Mouse (Mus musculus) inflammation-experienced regulatory T-cells, adult 16 weeks (primary cell): ENCODE results near the gene Ptpn9. TPM values are rescaled to one million over a fixed set of nuclear protein-coding genes. Genes with fewer than 3 reads are reported as not detected.

Experiments used
- polyA plus RNA-seq: library from polyadenylated mRNA; unstranded; fragments of 100-300 nt; shearing (Covaris generic); gene quantifications from one replicate; pipeline ENCODE4 v1.2.1, GENCODE M21; 2017

Gene Ptpn9
- polyA plus RNA-seq, result 3.5 TPM

DNA sequence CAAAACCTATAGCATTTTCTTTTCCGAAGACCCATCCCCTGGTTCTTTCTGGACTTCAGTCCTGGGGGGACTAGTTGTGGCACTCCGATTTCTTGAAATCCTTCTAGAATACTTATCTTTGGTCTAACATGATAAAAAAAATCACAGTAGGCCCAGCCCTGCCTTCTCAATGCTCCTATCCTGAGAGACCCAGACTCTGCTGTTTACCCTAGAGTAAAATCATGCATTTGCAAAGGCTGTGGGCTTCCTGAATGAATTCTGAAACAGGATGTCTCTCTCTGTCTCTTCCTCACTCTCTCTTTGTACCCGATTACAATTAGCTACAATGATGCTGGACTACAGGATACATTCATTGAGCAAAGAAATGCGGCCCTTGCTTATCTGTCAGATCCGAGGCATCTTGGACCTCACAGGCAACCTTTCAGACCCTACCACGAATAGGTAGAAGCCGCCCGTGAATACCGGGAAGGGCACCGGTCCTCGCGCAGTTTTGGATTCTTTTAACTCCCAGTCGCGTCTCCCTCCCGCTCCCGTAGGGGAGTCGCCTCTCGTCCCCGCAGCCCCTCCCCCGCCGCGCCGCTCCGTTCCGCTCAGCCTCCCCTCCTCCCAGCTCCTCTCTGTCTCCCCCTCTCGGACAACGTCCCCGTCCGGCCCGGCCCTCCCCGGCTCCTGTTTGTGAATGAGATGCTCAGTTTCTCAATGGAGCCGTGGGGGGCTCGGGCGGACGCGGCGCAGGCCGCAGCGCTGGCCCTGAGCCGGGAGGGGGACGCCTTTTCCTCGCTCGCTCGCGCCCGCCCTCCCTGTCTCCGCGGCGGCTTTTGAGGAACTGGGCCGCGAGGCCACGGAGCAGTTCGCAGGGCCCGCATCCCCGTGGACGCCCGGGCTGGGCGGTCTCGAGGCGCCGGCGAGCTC is at the start of gene Ptpn9:
Ptpn9 (plus strand) TSS at position 638 of the 912 bp plus-strand sequence.

DNA sequence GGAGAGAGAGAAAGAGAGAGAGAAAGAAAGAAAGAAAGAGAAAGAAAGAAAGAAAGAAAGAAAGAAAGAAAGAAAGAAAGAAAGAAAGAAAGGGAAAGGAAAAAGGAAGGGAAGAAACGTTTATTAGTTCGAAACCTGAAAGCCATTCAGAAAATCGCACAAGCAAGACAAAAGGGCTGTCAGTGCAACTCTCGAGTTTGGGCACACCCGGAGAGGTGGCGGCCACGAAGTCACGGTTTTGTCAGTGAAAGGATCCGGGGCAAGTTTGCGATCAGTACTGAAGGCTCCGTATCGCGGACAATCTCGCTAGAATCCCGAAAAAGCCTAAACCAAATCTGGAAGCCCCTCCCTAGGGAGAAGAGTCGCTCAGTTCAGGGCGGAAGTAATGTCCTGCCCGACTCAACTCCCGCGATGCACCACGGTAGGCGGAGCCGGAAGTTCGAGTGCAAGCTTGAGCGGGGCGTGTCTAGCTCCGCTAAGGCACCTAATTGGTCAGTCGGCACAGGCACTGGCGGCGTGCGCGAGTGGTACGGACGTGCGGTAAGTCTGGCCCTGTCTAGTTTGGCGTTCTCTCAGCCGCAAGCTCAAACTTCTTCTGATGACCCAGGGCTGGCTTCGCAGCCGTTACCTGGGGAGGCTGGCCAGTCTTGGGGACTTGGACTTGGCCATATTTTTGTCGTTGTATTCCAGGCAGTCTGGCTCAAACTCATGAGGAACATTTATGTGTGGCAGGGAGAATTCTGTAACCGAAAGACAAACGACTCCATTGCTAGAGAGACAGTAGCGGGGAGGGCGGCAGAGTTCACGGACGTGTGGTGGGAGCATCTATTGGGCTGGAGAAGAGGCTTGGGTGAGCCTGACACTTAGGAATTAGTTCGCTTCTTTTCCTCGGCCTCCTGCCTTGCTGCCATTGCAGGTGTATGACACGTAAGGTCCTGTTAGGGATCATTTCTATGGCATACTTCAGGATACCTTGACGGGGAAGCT is 44.0 kb upstream of the Ptpn9 start, which contains the start of gene Snupn:
Snupn (plus strand) TSS at position 465 of the 987 bp plus-strand sequence.

DNA sequence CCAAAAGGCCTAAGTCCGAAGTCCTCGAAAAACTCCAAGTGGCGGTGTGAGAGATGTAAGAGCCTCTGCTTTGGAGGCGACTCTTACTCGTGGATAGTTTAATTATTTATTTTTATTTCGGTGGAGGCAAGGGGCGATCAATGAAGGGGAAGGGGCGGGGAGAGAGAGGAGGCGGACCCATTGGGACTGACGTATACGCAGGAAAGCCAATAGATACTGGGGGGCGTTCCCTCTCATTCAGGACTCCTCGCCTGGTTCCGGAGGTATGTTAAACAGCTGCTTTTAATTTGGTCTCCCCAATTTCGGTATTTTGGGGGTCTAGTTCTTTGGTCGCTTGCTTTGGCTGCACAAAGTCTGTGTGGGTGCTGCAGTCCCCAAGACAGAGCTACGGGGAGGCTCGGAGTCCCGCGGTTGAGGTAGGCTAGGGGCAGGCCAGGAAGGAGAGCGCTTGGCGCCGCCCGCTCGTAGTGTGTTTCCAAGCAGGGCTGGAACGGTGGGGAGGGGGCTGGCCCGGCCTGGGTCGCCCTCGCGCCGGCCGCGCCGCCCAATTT is 77.2 kb downstream of the Ptpn9 start, which contains the start of gene Sin3a:
Sin3a (plus strand) TSS at position 240 of the 551 bp plus-strand sequence.

Other genes starting within 250 kb of the Ptpn9 start
- not detected for gene Lingo1, start 198.5 kb upstream of the Ptpn9 start, polyA plus RNA-seq
- gene Odf3l1, start 130.2 kb upstream of the Ptpn9 start, polyA plus RNA-seq, result not detected
- gene Cspg4, start 129.9 kb upstream of the Ptpn9 start, polyA plus RNA-seq, result not detected
- 16.6 TPM for gene Snx33, start 66.6 kb upstream of the Ptpn9 start, polyA plus RNA-seq
- gene Imp3, start 57.4 kb upstream of the Ptpn9 start, polyA plus RNA-seq, result 24.7 TPM
- 23.6 TPM for gene Snupn, start 44.0 kb upstream of the Ptpn9 start, polyA plus RNA-seq
- 52.5 TPM for gene Sin3a, start 77.1 kb downstream of the Ptpn9 start, polyA plus RNA-seq
- 81.2 TPM for gene Man2c1, start 135.8 kb downstream of the Ptpn9 start, polyA plus RNA-seq
- gene Neil1, start 153.4 kb downstream of the Ptpn9 start, polyA plus RNA-seq, result 41.2 TPM
- gene Commd4, start 163.4 kb downstream of the Ptpn9 start, polyA plus RNA-seq, result 318 TPM
- not detected for gene Trcg1, start 241.6 kb downstream of the Ptpn9 start, polyA plus RNA-seq